ENCODE assay signal across 9 mouse cellular contexts in the genomic region with DNA sequence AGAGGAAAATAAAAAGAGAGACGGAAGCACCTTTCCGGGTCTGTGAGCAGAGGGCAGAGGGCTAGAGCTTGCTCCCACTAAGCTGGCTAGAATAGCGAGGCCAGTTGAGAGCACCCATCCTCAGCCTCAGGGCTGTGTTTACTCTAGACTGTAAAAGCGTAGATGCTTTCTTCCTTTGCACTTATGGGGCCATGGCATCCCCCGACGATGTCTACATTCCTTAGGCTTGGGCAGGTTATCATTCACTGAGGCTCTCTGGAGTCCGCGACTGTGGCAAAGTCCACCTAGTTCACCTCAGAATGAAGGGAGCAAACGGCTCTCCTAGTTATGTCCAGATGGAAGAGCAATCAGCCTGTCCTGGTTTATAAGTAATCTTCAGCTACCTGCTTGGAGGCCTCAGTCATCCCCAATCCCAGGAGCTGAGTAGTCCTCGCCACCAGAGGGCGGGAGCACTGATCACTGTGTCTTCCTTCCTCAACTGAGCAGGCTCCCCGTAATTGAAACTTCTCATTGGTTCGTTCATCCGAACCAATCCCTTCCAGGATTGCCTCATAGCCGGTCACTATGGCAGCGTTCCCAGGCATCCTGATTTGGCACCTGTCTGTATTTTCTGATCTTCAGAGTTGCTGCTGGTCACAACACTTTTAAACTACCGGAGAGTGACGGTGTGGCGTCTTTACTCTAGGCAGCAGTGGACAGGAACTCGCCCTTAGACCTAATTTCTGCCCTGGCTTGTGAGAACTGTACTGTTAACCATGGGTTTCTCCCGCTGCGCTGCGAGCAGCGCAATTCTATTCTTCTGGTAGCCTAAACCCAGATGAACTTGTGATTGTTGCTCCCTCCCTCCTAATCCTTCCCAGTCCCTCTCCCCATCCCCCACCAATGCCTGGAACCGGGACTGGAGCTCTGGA. TPM values are rescaled to one million over a fixed set of nuclear protein-coding genes. Genes with fewer than 3 reads are reported as not detected.
DNase-seq lines count a peak whose midpoint lies in the region; ATAC-seq and TF ChIP-seq lines count a peak whose summit lies in the region.
"Had no signal": no experiment of that assay in that cellular context is flagged by ENCODE, and none has a peak within 500 bp of the region (broad histone marks: within the 10 kb centered on the region; RNA-seq: fewer than 3 reads in every experiment).

No protein-coding gene starts in this region.

- peak; percentile 80 for TF ChIP-seq CTCF in lung, embryonic 14.5 days (IDR thresholded peaks at IDR 0.05; ENCODE audit: low read depth)
- peak; percentile 15; the same call in 1 of the 2 replicates for TF ChIP-seq CTCF in olfactory bulb, adult 2 months (IDR thresholded peaks at IDR 0.05; ENCODE audit: insufficient read depth, low read depth, low read length)

- no peaks in the 10 kb centered on the region for H3K27me3 ChIP-seq in hindbrain, embryonic 11.5 days (ENCODE audit: control insufficient read depth, insufficient read depth, low read length)
- no peaks in the 10 kb centered on the region for H3K27me3 ChIP-seq in lung, embryonic 14.5 days (ENCODE audit: insufficient read depth, low read length)

- ATAC-seq in hindbrain, embryonic 11.5 days (ENCODE audit: low FRiP score): peak; percentile 96
- peak; percentile 90 for ATAC-seq in lung, embryonic 14.5 days (ENCODE audit: insufficient read depth)

- no peak overlapping the region for H3K27ac ChIP-seq in hindbrain, embryonic 11.5 days (ENCODE audit: low read depth, low read length)
- H3K27ac ChIP-seq in lung, embryonic 14.5 days (ENCODE audit: low read depth): no peak overlapping the region
- no peak overlapping the region for H3K27ac ChIP-seq in olfactory bulb, adult 2 months (ENCODE audit: insufficient read depth, low read depth, low read length)
- H3K27ac ChIP-seq: macrophage had no signal

- no peaks in the 10 kb centered on the region for H3K36me3 ChIP-seq in hindbrain, embryonic 11.5 days (ENCODE audit: control insufficient read depth, insufficient read depth, low read length)
- no peaks in the 10 kb centered on the region for H3K36me3 ChIP-seq in lung, embryonic 14.5 days (ENCODE audit: insufficient read depth)

- TF ChIP-seq POLR2A in olfactory bulb, adult 2 months (IDR thresholded peaks at IDR 0.05; ENCODE audit: insufficient read depth, low read depth, low read length): no peak

- no peaks in the 10 kb centered on the region for H3K9me3 ChIP-seq in hindbrain, embryonic 11.5 days (ENCODE audit: control insufficient read depth, low read length)
- no peaks in the 10 kb centered on the region for H3K9me3 ChIP-seq in lung, embryonic 14.5 days (ENCODE audit: low read depth, low read length)

- no peaks in the 10 kb centered on the region for H3K4me1 ChIP-seq in hindbrain, embryonic 11.5 days (replicated peaks; ENCODE audit: control insufficient read depth, insufficient read depth, low read length)
- H3K4me1 ChIP-seq in lung, embryonic 14.5 days (ENCODE audit: insufficient read depth): no peaks in the 10 kb centered on the region
- peaks cover 8% of the 10 kb centered on the region for H3K4me1 ChIP-seq in olfactory bulb, adult 2 months (ENCODE audit: control insufficient read depth, insufficient read depth, low read length)

- H3K4me3 ChIP-seq in hindbrain, embryonic 11.5 days (ENCODE audit: low read depth, low read length): peak overlapping the region; percentile 35
- H3K4me3 ChIP-seq in lung, embryonic 14.5 days (ENCODE audit: low read depth, low read length): peak overlapping the region; percentile 31
- peak overlapping the region; percentile 38 for H3K4me3 ChIP-seq in olfactory bulb, adult 2 months (ENCODE audit: insufficient read depth, low read depth, low read length)

- H3K4me2 ChIP-seq in hindbrain, embryonic 11.5 days (replicated peaks; ENCODE audit: low read depth, low read length): peak overlapping the region; percentile 59
- peak overlapping the region; percentile 69 for H3K4me2 ChIP-seq in lung, embryonic 14.5 days

- peak overlapping the region; percentile 34 for H3K9ac ChIP-seq in hindbrain, embryonic 11.5 days (ENCODE audit: low read depth, low read length)
- H3K9ac ChIP-seq in lung, embryonic 14.5 days: no peak overlapping the region; the same call in 1 of the 2 replicates

- 23% methylated on average over 25 of the region's 25 CpGs for WGBS in hindbrain, embryonic 11.5 days
- 20% methylated on average over 25 of the region's 25 CpGs for WGBS in lung, embryonic 14.5 days
- WGBS in olfactory bulb, adult 2 months: 31% methylated on average over 25 of the region's 25 CpGs

- peak; percentile 84 for DNase-seq in Muller cell, postnatal 12 days (ENCODE audit: inconsistent ontology term)
- peak; percentile 69 to 78 for DNase-seq in cerebellum, postnatal 25 days
- DNase-seq in frontal cortex, postnatal 14 days (ENCODE audit: low spot score in 2 of 2): peak; percentile 59 to 61
- DNase-seq in hindbrain, embryonic 11.5 days (ENCODE audit: low spot score): peak; percentile 82
- peak; percentile 42 for DNase-seq in layer of hippocampus, adult 9-10 months (ENCODE audit: low spot score)
- DNase-seq in lung, embryonic 14.5 days: peak; percentile 88
- peak; percentile 18 to 27 for DNase-seq in thymus, adult 18-20 months

RNA-seq across cellular contexts. Expression of a gene that starts 23.2 kb away (rescaled TPM):
- 2.1 TPM in 2 replicates for polyA plus RNA-seq in hindbrain, embryonic 11.5 days (2014; fragmentation: Nextera tagmentation; extraction: Ambion mirVana)
- polyA plus RNA-seq in lung, embryonic 14.5 days (2014; fragmentation: Nextera tagmentation; extraction: Ambion mirVana): 2.4 and 4.4 TPM in 2 replicates
- not detected in 2 replicates for polyA plus RNA-seq in olfactory bulb, adult 2 months (2012; ENCODE audit: insufficient read depth, insufficient read length, low replicate concordance, missing spikeins)
- polyA plus RNA-seq: macrophage had no signal

RNA-seq across cellular contexts. Expression of a gene that starts 55.4 kb away (rescaled TPM):
- polyA plus RNA-seq in hindbrain, embryonic 11.5 days (2014; fragmentation: Nextera tagmentation; extraction: Ambion mirVana): not detected in 2 replicates
- not detected in 2 replicates for polyA plus RNA-seq in lung, embryonic 14.5 days (2014; fragmentation: Nextera tagmentation; extraction: Ambion mirVana)
- not detected in 2 replicates for polyA plus RNA-seq in olfactory bulb, adult 2 months (2012; ENCODE audit: insufficient read depth, insufficient read length, low replicate concordance, missing spikeins)
- polyA plus RNA-seq: macrophage had no signal

Comparison
In these comparisons a context has a peak if more than half of its experiments do, and no peak if none do; other contexts are left out.
1. DNase-seq: peak in every context shown above with its lines; median percentile 88 in lung, embryonic 14.5 days; 84 in Muller cell, postnatal 12 days; 82 in hindbrain, embryonic 11.5 days; 74 in cerebellum, postnatal 25 days; 60 in frontal cortex, postnatal 14 days; 42 in layer of hippocampus, adult 9-10 months; 22 in thymus, adult 18-20 months.